Mouse (Mus musculus) heart, adult 8-10 months (tissue): ENCODE measurements around the gene Rabl6. TPM values are rescaled to one million over a fixed set of nuclear protein-coding genes. Genes with fewer than 3 reads are reported as not detected.
A peak's percentile ranks its signal among the peaks of the same experiment; 100 is the strongest.

Experiments
- DNase-seq: peaks from one replicate; pipeline ENCODE4 v3.0.0; 2022; ENCODE audit warnings: low spot score
- total RNA-seq, 4 experiments: library from RNA; stranded (reverse); gene quantifications; 2 replicates each; pipeline ENCODE4 v1.2.4; 2022

Rabl6 gene
- 10 to 100 TPM; 67.3 to 75.3 (median 71.3) TPM for total RNA-seq

- peak; percentile 86 for DNase-seq
These were observed at the start of gene Rabl6 for GRCm38 (mm10) chr2:25607761-25608622. Gene Rabl6, minus strand, starts transcription at chr2:25608521.

GRCm38 (mm10) chr2:25657652-25658051 lies 49.3 kb upstream of the Rabl6 start, which contains the start of gene Lcn5:
Gene Lcn5, plus strand, starts transcription at chr2:25657952.
- DNase-seq, result no peak

GRCm38 (mm10) chr2:25657246-25657645 lies 48.9 kb upstream of the Rabl6 start:
- no peak for DNase-seq

- peak; percentile 37 for DNase-seq
These were observed 48.4 kb upstream of the Rabl6 start for GRCm38 (mm10) chr2:25656691-25657090.

GRCm38 (mm10) chr2:25654502-25654901 lies 46.2 kb upstream of the Rabl6 start:
- no peak for DNase-seq

GRCm38 (mm10) chr2:25652902-25653301 lies 44.6 kb upstream of the Rabl6 start, which contains the start of gene Lcn8:
Gene Lcn8, plus strand, starts transcription at chr2:25653120.
- DNase-seq, result no peak

- DNase-seq, result no peak
These were observed 31.6 kb upstream of the Rabl6 start for GRCm38 (mm10) chr2:25639890-25640289.

GRCm38 (mm10) chr2:25634046-25634445 lies 25.7 kb upstream of the Rabl6 start:
- DNase-seq, result no peak

- no peak for DNase-seq
These were observed 25.3 kb upstream of the Rabl6 start for GRCm38 (mm10) chr2:25633616-25634015.

GRCm38 (mm10) chr2:25628738-25629137 lies 20.4 kb upstream of the Rabl6 start:
- DNase-seq, result peak; percentile 21

GRCm38 (mm10) chr2:25627811-25628210 lies 19.5 kb upstream of the Rabl6 start, which contains the start of gene Fcna:
Gene Fcna, minus strand, starts transcription at chr2:25628030.
- no peak for DNase-seq

- no peak for DNase-seq
These were observed 17.7 kb upstream of the Rabl6 start for GRCm38 (mm10) chr2:25625986-25626385.

GRCm38 (mm10) chr2:25621229-25622200 lies 13.2 kb upstream of the Rabl6 start, which contains the start of gene Tmem141:
Gene Tmem141, minus strand, starts transcription at chr2:25622005.
- peak; percentile 83 for DNase-seq

GRCm38 (mm10) chr2:25620852-25621228 lies 12.5 kb upstream of the Rabl6 start:
- DNase-seq, result no peak

- DNase-seq, result no peak
These were observed 12.1 kb upstream of the Rabl6 start for GRCm38 (mm10) chr2:25620386-25620785.

GRCm38 (mm10) chr2:25617578-25617977 lies 9.3 kb upstream of the Rabl6 start, which contains the start of gene Ccdc183:
Gene Ccdc183, minus strand, starts transcription at chr2:25617678.
- DNase-seq, result no peak

- no peak for DNase-seq
These were observed 8.1 kb upstream of the Rabl6 start for GRCm38 (mm10) chr2:25616398-25616797.

GRCm38 (mm10) chr2:25608671-25609070 lies 350 bp upstream of the Rabl6 start:
- no peak for DNase-seq

GRCm38 (mm10) chr2:25602526-25602925 lies 5.8 kb downstream of the Rabl6 start:
- DNase-seq, result no peak

GRCm38 (mm10) chr2:25600037-25600436 lies 8.3 kb downstream of the Rabl6 start:
- no peak for DNase-seq

GRCm38 (mm10) chr2:25598749-25599148 lies 9.6 kb downstream of the Rabl6 start:
- no peak for DNase-seq
